Mouse (Mus musculus): ENCODE measurements around the gene Fkbp5. TPM values are rescaled to one million over a fixed set of nuclear protein-coding genes. Genes with fewer than 3 reads are reported as not detected.
"Not testable (repeated sequence)": the region's sequence is repeated elsewhere in the genome, so short reads cannot be mapped to it uniquely, and the experiment has no call there.

Fkbp5 gene
- polyA plus RNA-seq, 1 experiment from 2014 or later: 27.3 TPM

DNA sequence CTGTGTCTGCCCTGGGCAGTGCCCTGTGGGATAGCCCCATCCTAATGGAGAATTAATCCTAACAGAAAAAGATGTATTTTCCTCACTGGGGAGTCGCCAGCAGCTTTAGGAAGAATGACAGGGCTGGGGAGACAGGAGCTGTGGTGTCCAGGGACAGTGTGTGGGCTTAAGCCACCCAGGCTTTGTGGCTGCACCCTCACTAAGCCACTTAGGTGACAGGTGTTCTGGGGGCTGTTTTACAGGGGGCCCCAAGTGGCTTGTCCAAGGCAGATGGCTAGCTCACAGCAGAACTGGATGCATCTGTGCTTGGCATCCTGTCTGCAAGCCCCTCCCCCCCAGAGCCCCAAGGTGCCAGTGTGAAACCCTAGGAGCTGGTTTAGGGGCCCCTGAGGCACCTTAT, 145.4 kb downstream of the Fkbp5 start:
- H3K4me3 ChIP-seq: no peak overlapping the region
- no peak for ATAC-seq (ENCODE audit: low FRiP score, low read depth)
- no peak overlapping the region for H3K4me2 ChIP-seq (replicated peaks)
- WGBS: 74% methylated on average over 1 of the region's 1 CpGs
- no peaks in the 10 kb centered on the region for H3K36me3 ChIP-seq
- no peak overlapping the region for H3K9ac ChIP-seq
- no peaks in the 10 kb centered on the region for H3K4me1 ChIP-seq
- no peak overlapping the region for H3K27ac ChIP-seq
- no peaks in the 10 kb centered on the region for H3K9me3 ChIP-seq
- peaks cover 38% of the 10 kb centered on the region for H3K27me3 ChIP-seq

GRCm38 (mm10) chr17:28371286-28371685, 146.0 kb downstream of the Fkbp5 start:
- Histone ChIP-seq H3K9ac (no peak overlapping the region), H3K36me3 (no peaks in the 10 kb centered on the region), H3K27me3 (peaks cover 32% of the 10 kb centered on the region), H3K4me1 (no peaks in the 10 kb centered on the region), H3K4me3 (no peak overlapping the region), H3K27ac (no peak overlapping the region), H3K9me3 (no peaks in the 10 kb centered on the region), H3K4me2 (replicated peaks) (no peak overlapping the region)
- no peak for ATAC-seq (ENCODE audit: low FRiP score, low read depth)
- 61% methylated on average over 2 of the region's 2 CpGs for WGBS

GRCm38 (mm10) chr17:28369056-28369455, 148.3 kb downstream of the Fkbp5 start:
- 81% methylated on average over 5 of the region's 5 CpGs for WGBS
- no peak overlapping the region for H3K4me2 ChIP-seq (replicated peaks)

DNA sequence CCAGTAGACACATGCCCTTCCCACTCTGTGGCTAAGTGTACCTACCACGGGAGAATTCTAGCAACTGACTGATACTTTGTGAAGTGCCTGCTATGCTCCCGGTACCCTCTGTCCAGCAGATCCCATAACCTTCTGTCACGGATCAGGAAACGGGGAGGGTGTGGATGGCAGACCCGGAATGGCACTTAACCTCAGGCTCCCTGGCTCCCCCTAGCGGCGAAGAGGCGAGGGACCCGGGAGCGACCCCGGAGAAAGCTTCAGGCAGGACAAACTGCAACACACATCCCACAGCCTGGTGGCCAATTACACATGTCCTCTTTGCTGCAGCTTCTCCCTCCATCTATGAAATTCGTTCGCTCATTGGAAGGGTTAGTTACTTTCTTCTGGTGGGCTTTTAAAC, 148.9 kb downstream of the Fkbp5 start:
- H3K4me2 ChIP-seq (replicated peaks): no peak overlapping the region
- no peak overlapping the region for H3K4me3 ChIP-seq
- no peaks in the 10 kb centered on the region for H3K36me3 ChIP-seq
- peaks cover 29% of the 10 kb centered on the region for H3K27me3 ChIP-seq
- no peaks in the 10 kb centered on the region for H3K9me3 ChIP-seq
- no peak for ATAC-seq (ENCODE audit: low FRiP score, low read depth)
- H3K4me1 ChIP-seq: peaks cover 17% of the 10 kb centered on the region
- WGBS: 5% methylated on average over 13 of the region's 13 CpGs
- no peak overlapping the region for H3K27ac ChIP-seq
- H3K9ac ChIP-seq: no peak overlapping the region

More at GRCm38 (mm10) chr17:28369056-28369455, 148.3 kb downstream of the Fkbp5 start:
- peaks cover 29% of the 10 kb centered on the region for H3K27me3 ChIP-seq
- H3K4me1 ChIP-seq: peaks cover 10% of the 10 kb centered on the region
- ATAC-seq (ENCODE audit: low FRiP score, low read depth): no peak
- H3K36me3 ChIP-seq: no peaks in the 10 kb centered on the region
- no peak overlapping the region for H3K9ac ChIP-seq
- H3K4me3 ChIP-seq: no peak overlapping the region
- no peak overlapping the region for H3K27ac ChIP-seq
- H3K9me3 ChIP-seq: no peaks in the 10 kb centered on the region

GRCm38 (mm10) chr17:28365122-28365521, 152.2 kb downstream of the Fkbp5 start, which contains the start of gene Tulp1:
Gene Tulp1 (minus strand): TSS chr17:28365222.
- peaks cover 55% of the 10 kb centered on the region for H3K27me3 ChIP-seq
- H3K4me1 ChIP-seq: peaks cover 30% of the 10 kb centered on the region
- WGBS: 28% methylated on average over 8 of the region's 8 CpGs
- H3K36me3 ChIP-seq: no peaks in the 10 kb centered on the region
- peak within 1 kb of the TSS; percentile 73 for H3K4me2 ChIP-seq (replicated peaks)
- no peak for ATAC-seq (ENCODE audit: low FRiP score, low read depth)
- no peak within 1 kb of the TSS for H3K27ac ChIP-seq
- no peaks in the 10 kb centered on the region for H3K9me3 ChIP-seq
- H3K9ac ChIP-seq: peak within 1 kb of the TSS; percentile 59
- H3K4me3 ChIP-seq: peak within 1 kb of the TSS; percentile 38

- H3K4me2 ChIP-seq (replicated peaks): peak overlapping the region; percentile 73
- no peaks in the 10 kb centered on the region for H3K36me3 ChIP-seq
- peaks cover 70% of the 10 kb centered on the region for H3K27me3 ChIP-seq
- no peak overlapping the region for H3K4me3 ChIP-seq
- H3K9ac ChIP-seq: no peak overlapping the region; the same call in 1 of the 2 replicates
- ATAC-seq (ENCODE audit: low FRiP score, low read depth): no peak
- H3K9me3 ChIP-seq: no peaks in the 10 kb centered on the region
- no peak overlapping the region for H3K27ac ChIP-seq
- peaks cover 30% of the 10 kb centered on the region for H3K4me1 ChIP-seq
- 18% methylated on average over 6 of the region's 6 CpGs for WGBS
Observed at GRCm38 (mm10) chr17:28363507-28363906, 153.8 kb downstream of the Fkbp5 start.

- peak overlapping the region; percentile 73 for H3K4me2 ChIP-seq (replicated peaks)
- no peak for ATAC-seq (ENCODE audit: low FRiP score, low read depth)
- H3K4me3 ChIP-seq: peak overlapping the region; percentile 40
- 3% methylated on average over 24 of the region's 25 CpGs for WGBS
- H3K27ac ChIP-seq: no peak overlapping the region
- peak overlapping the region; percentile 51 for H3K9ac ChIP-seq
- peaks cover 75% of the 10 kb centered on the region for H3K27me3 ChIP-seq
- no peaks in the 10 kb centered on the region for H3K9me3 ChIP-seq
- no peaks in the 10 kb centered on the region for H3K36me3 ChIP-seq
- H3K4me1 ChIP-seq: peaks cover 30% of the 10 kb centered on the region
Observed at GRCm38 (mm10) chr17:28362653-28363292, 154.6 kb downstream of the Fkbp5 start.

DNA sequence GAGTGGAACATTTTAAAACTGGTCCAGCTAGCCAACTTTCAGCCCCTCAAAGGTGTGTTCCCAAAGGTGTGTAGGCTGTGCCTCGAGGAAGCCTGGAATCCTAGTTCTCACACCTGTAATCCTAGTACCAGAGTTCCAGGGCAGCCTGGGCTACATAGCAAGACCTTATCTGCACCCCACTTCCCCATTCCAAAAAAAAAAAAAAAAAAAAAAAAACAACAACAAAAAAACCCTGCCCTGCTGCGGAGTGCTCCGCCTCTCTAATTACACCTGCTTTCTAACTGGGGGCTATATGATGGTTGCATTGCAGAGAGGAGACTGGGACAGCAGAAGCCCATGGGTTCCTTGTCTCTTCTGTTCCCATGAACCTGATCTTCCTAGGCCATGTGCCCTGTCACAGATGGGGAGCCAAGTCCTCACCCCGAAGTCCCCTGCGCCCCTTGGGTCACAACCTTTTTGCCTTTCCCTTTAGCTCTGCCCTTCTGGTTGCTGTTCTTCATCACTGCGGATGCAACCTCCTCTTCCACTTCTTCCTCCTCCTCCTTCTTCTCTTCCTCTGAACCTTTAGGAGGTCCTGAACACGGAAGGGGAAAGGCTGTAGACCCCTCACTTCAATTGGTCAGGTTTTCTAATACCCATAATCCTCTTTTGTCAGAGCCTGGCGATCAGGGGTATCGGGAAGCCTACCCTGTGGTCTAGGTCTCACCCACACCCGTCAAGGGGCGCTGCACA, 155.2 kb downstream of the Fkbp5 start:
- Histone ChIP-seq H3K4me1 (peaks cover 30% of the 10 kb centered on the region), H3K4me3 (peak overlapping the region; percentile 40), H3K27ac (no peak overlapping the region), H3K4me2 (replicated peaks) (peak overlapping the region; percentile 73), H3K36me3 (no peaks in the 10 kb centered on the region), H3K27me3 (peaks cover 75% of the 10 kb centered on the region), H3K9me3 (no peaks in the 10 kb centered on the region), H3K9ac (peak overlapping the region; percentile 51; the same call in 1 of the 2 replicates)
- WGBS: 36% methylated on average over 11 of the region's 11 CpGs
- ATAC-seq (ENCODE audit: low FRiP score, low read depth): no peak

- 79% methylated on average over 9 of the region's 9 CpGs for WGBS
Observed at GRCm38 (mm10) chr17:28360531-28361277, 156.6 kb downstream of the Fkbp5 start.

DNA sequence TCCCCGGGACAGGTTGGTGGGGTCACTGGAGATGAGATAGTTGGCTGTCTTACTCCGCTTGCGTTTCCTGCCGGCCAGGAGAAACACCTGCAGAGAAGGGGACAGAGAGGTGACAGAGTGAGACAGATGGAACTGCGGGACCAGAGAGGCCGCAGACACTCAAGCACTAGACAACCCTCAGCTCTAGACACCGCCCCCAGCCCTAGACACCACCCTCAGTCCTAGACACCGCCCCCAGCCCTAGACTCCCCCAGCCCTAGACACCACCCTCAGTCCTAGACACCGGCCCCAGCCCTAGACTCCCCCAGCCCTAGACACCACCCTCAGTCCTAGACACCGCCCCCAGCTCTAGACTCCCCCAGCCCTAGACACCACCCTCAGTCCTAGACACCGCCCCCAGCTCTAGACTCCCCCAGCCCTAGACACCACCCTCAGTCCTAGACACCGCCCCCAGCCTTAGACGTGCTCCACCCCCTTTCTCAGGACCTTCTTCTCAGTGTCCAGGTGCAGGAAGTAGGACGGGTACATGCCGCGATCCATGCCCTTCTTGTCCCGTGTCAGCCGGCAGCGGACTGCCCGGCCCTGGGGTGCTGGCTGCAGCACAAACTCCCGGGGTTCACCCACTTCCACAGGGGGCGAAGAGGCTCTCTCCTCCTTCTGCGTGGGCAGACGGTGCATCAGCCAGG, 158.6 kb downstream of the Fkbp5 start:
- ATAC-seq (ENCODE audit: low FRiP score, low read depth); H3K27ac ChIP-seq; H3K9ac ChIP-seq; H3K4me3 ChIP-seq; H3K9me3 ChIP-seq; H3K36me3 ChIP-seq; H3K4me2 ChIP-seq (replicated peaks): not testable (repeated sequence)
- H3K4me1 ChIP-seq: peaks cover 16% of the 10 kb centered on the region
- H3K27me3 ChIP-seq: peaks cover 52% of the 10 kb centered on the region
- WGBS: 18% methylated on average over 24 of the region's 24 CpGs

More at GRCm38 (mm10) chr17:28360531-28361277, 156.6 kb downstream of the Fkbp5 start:
- peaks cover 70% of the 10 kb centered on the region for H3K27me3 ChIP-seq
- ATAC-seq (ENCODE audit: low FRiP score, low read depth): no peak
- no peak overlapping the region for H3K9ac ChIP-seq
- no peak overlapping the region for H3K27ac ChIP-seq
- no peak overlapping the region for H3K4me3 ChIP-seq
- no peaks in the 10 kb centered on the region for H3K36me3 ChIP-seq
- no peak overlapping the region for H3K4me2 ChIP-seq (replicated peaks)
- peaks cover 30% of the 10 kb centered on the region for H3K4me1 ChIP-seq
- no peaks in the 10 kb centered on the region for H3K9me3 ChIP-seq

- 86% methylated on average over 12 of the region's 12 CpGs for WGBS
- Histone ChIP-seq H3K4me3 (no peak overlapping the region), H3K27me3 (peaks cover 28% of the 10 kb centered on the region), H3K9me3 (no peaks in the 10 kb centered on the region), H3K27ac (no peak overlapping the region), H3K4me1 (peaks cover 12% of the 10 kb centered on the region), H3K9ac (no peak overlapping the region), H3K36me3 (no peaks in the 10 kb centered on the region), H3K4me2 (replicated peaks) (no peak overlapping the region)
- no peak for ATAC-seq (ENCODE audit: low FRiP score, low read depth)
Observed at GRCm38 (mm10) chr17:28355871-28356270, 161.5 kb downstream of the Fkbp5 start.

Measured in limb, embryonic 13.5 days (tissue).